1 mouse cellular context compared by ENCODE assay signal in genomic region chr5:125460574-125460973, GRCm38 (mm10).
A peak's percentile ranks its signal among the peaks of the same experiment; 100 is the strongest.
TF ChIP-seq lines count a peak whose summit lies in the region.

No protein-coding gene starts in this region.

TF ChIP-seq in MEL, 35 proteins besides CTCF, POLR2A, EP300 and RAD21:
- TF ChIP-seq ZMIZ1 (IDR thresholded peaks at IDR 0.05; ENCODE audit: low read depth, low read length) (0 out of 2 replicates have a peak, but pooled peaks have one; percentile 30), ELF1 (IDR thresholded peaks at IDR 0.05; ENCODE audit: low read depth, low read length) (no peak), BHLHE40 (IDR thresholded peaks at IDR 0.05; ENCODE audit: borderline replicate concordance, low read depth, low read length) (0 out of 2 replicates have a peak, but pooled peaks have one; percentile 28), SMC3 (IDR thresholded peaks at IDR 0.05; ENCODE audit: low read depth, low read length) (0 out of 2 replicates have a peak, but pooled peaks have one; percentile 11), UBTF (IDR thresholded peaks at IDR 0.05; ENCODE audit: borderline replicate concordance, insufficient read depth, low read depth, low read length) (no peak), ZNF384 (IDR thresholded peaks at IDR 0.05; ENCODE audit: low read depth, low read length) (peak; percentile 55), MYC (IDR thresholded peaks at IDR 0.05; ENCODE audit: low read depth, low read length) (0 out of 2 replicates have a peak, but pooled peaks have one; percentile 52), TBP (IDR thresholded peaks at IDR 0.05; ENCODE audit: low read depth, low read length) (peak; percentile 57; the same call in 1 of the 2 replicates)
TF ChIP-seq in MEL: peak in this region for 6.
